Mouse (Mus musculus) lung, postnatal 4 days (tissue): ENCODE measurements around the gene Tmem106a.
A peak's percentile ranks its signal among the peaks of the same experiment; 100 is the strongest.
"Not testable (repeated sequence)": the region's sequence is repeated elsewhere in the genome, so short reads cannot be mapped to it uniquely, and the experiment has no call there.

Experiments
- DNase-seq, 2 experiments: peaks; one replicate each; pipeline ENCODE4 v3.0.0; 2021

The Tmem106a gene

DNA sequence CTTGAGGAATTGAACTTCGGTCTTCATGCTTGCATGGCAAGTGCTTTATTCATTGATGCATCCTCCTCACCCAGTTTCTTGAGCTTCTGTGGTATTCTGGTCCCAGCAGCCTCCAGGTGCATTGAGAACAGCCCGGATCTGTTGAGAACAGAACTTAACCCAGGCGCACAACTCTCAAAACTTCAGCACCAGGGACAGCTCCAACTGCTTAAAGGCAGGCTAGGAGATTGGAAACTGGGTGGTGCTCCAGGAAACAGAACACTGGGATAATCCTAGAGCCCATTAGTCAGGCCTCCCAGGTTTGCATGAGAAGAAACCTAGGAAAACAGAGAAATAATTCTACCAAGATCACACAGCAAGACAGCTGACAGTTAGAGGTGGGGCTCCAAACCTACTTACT lies 20.4 kb downstream of the Tmem106a start:
- peak; percentile 38 to 72 for DNase-seq

DNA sequence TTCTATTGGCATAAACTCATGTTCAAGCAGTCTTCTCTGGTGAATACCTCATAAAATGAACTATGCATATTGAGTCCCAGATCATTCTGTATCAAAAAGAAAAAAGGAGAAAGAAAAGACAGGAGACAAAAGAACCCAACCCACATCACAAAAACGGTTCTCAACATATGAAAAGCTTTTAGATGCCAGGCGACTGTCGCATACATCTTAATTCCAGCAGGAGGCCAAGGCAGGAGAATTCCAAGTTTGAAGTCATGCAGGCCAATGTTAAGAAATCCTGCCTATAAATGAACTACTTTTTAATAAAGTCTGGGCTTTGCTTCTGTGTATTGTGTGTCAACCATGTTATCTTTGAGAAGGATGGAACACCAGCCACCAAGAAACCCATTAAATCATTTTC lies 22.1 kb downstream of the Tmem106a start:
- no peak for DNase-seq

GRCm38 (mm10) chr11:101604531-101605453 lies 22.8 kb downstream of the Tmem106a start:
- DNase-seq, result peak; percentile 77 to 83

GRCm38 (mm10) chr11:101607134-101607533 lies 25.1 kb downstream of the Tmem106a start:
- not testable (repeated sequence) for DNase-seq

DNA sequence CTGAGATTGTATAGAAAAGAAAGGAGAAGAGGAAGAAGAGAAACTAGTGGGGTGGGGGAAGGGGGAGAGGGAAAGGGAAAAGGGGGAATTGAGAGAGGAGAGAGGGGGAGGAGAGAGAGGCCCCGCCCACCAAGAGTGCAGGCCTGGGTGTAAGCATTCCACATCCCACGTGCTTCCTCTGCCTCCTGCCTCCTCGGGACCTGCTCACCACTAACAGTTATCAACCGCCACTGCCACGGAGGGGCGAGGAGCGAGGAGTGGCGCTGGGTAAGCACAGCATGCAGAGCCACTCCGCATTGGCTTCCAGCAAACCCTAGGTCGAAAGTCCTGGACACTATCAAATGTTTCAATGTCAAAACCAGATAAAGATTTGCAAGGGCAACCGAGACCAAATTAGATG lies 28.4 kb downstream of the Tmem106a start:
- DNase-seq, result no peak

DNA sequence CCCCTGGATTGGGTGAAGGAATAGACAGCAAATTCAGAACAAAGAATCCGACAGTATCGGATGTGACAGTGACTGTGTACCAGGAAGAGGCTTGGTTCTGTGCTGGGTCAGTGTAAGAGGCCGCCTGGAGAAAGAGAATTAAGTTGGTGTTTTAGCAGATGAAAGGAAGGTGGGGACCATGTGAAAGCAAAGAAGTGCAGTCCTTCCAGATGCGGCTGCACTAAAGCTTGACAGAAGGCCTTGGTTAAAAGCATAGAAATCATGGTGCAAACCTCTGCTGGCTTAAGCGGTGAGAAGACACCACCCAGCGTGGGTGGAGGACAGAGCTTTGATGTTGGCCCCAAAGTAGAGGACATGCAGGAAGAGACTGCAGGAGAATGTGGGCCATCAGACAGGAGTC lies 31.6 kb downstream of the Tmem106a start:
- DNase-seq, result no peak

DNA sequence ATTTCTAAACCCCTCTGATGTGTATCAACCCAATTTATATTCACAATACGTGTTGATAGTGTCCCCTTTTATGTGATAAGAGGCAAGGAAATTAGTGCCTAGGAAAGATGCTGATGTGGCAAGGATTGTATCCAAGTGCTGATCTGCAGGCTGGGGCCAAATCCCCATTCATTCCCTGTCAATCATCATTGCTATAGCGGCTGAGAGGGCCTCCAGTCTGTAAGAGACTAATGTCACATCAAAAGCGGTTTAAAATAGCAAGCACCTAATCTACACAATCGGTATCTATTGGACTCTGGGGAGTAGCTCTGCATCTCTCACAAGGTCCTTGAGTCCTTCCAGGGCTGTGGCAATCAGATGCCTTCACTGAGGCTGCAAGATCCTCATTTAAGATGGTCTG lies 32.1 kb downstream of the Tmem106a start:
- DNase-seq, result no peak

- DNase-seq, result no peak
These were observed 33.3 kb downstream of the Tmem106a start for GRCm38 (mm10) chr11:101615380-101615779.

DNA sequence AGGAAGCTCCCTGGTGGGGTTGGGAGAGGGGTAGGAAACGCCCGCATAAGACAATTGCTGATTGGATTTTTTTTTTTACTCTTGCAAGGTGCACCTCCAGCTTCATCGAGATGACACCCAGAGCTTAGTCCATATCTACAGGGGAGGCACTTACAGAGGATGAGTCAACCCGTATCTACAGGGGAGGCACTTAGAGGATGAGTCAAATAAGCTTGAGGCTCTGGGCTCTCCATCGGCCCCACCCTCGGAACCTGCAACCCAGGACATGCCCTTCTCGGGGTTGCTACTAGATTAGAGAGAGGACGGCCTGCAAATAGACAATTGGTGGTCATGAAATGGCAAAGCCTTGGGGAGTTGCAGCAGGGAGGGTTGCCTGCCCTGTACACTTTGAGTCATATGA lies 34.1 kb downstream of the Tmem106a start:
- DNase-seq, result no peak

DNA sequence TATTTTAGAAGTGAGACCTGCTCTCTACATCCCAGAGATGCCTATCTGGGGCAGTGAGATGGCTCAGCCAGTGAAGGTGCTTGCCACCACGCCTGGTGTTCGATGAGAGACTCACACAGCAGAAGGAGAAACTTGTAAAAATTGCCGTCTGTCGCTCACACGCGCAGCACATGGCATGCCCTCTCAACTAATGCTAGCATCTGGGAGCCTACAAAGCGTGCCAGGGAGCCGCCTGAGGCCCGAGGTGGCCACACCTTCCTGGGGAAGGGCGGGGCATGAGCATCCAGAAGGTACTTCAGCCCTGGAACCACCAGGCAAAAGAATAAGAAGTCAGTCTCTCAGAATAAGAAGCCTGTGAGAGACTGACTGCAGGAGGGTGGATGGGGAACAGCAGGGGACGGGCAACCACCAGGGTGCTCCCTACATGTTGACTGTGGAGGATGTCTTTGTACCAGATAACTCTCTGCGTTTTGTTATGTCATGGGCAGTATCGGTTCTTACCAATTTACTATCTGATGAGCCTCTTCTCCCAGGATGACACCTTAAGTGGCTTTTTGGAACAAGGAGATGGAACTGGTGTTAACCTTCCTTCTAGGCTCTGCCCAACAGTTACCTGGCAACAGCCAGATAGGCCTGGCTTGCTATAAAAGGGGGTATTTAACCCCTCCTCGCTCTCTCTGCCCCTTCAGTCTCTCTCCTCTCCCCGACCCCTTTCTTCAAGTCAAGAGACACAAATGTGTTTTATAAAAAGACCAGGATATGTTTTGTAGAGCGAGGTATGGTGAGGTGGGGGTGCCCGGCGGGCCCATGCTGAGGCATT lies 35.1 kb downstream of the Tmem106a start:
- DNase-seq, result no peak

- peak; percentile 36 to 50 for DNase-seq
These were observed 35.8 kb downstream of the Tmem106a start for GRCm38 (mm10) chr11:101617849-101618248.

DNA sequence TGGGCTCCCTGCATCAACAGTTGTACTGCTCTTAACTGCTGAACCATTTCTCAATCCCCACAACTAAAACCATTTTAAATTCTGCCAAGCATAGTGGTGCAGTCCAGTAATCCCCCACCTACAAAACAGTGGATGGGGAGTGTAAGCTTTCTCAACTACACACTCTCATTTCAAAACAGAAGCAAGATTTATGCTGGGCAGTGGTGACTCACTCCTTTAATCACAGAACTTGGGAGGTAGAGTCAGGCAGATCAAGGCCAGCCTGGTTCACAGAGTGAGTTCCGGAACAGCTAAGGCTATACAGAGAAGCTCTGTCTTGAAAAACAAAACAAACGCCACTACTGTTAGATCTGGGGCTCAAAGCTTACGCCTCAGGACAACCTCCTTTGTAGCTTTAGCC lies 36.6 kb downstream of the Tmem106a start:
- no peak for DNase-seq

DNA sequence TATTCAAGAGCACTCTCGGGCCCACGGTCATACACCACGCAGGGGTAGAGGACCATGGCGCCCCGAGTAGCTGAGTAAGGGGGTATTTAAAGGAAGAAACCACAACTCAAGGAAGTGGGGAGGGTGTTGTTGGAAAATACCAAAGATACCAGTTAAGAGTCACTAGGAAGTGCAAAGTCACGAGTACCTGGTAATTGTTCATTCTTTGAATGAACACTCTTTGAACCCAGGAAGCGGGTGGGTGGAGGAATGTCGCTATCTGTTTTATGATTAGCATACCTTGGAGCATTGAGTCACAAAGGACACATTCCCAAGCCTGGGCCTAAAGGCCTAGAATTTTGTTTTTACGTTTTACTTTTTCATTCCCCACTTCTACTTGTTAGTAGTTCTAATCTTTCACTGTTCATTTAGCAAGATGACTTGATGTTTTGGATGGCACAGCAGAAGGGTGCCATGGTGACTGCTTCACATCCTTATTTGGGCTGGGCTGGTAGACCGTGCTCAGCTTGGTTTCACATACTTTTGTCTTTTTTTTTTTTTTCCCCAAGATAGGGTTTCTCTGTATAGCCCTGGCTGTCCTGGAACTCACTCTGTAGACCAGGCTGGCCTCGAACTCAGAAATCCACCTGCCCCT lies 38.1 kb downstream of the Tmem106a start:
- not testable (repeated sequence) for DNase-seq

- DNase-seq, result no peak
These were observed 44.6 kb downstream of the Tmem106a start for GRCm38 (mm10) chr11:101626649-101626994.

GRCm38 (mm10) chr11:101626995-101627856 lies 45.2 kb downstream of the Tmem106a start, which contains the start of gene Rdm1:
Gene Rdm1 (plus strand): TSS chr11:101627195.
- DNase-seq, result peak; percentile 87 to 88

DNA sequence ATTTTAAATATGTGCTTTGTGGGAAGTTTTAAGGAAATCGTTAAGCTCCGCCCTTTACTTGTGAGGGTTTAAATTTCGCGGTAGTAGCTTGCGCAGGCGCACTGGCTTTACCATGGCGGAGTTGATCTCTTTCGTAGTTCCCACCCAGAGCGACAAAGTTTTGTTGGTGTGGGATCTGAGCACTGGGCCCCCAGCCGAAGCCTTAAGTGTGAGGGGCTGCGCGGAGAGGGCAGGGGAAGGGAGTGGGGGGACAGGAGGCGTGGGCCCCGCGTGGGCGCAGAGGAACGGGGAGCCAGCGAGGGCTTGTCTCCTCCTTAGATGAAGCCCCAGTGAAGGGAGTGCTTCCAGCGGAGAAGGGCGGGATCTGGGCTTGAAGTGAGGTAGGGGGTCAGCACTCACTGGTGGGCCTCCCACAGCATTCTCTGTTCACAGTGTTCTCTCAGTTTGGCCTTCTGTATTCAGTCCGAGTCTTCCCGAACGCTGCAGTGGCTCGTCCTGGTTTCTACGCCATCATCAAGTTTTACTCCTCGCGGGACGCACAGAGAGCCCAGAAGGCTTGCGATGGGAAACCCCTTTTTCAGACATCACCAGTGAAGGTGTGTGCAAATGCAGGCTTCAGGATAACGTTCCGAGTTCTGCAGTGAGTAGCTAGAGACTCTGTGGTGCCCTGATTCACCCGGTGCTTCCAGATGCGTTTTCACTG lies 46.0 kb downstream of the Tmem106a start:
- DNase-seq, result peak; percentile 89 to 92

DNA sequence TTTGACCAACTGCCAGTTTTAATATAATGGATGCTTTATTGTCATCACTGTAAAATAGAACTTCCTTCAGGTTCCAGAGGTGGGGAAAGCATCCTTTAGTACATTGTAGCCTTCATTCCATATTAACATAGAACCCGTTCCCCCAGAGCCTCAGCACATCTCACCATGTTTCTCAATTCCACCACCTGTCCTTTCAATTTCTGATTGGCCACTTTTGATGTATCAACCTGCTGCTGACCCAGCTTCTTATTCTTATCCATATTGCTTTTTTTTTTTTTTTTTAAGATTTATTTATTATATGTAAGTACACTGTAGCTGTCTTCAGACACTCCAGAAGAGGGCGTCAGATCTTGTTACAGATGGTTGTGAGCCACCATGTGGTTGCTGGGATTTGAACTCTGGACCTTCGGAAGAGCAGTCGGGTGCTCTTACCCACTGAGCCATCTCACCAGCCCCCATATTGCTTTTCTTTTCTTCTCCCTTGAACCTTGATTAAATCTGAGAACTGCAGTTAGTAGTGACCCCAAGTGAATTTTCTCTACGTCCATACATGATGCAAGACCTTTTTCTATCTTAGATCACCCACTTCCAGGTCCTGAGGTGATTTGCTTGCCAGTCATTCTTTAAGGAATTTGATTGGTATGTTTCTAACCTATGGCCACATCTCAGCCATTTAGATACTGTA lies 46.8 kb downstream of the Tmem106a start:
- not testable (repeated sequence) for DNase-seq

DNA sequence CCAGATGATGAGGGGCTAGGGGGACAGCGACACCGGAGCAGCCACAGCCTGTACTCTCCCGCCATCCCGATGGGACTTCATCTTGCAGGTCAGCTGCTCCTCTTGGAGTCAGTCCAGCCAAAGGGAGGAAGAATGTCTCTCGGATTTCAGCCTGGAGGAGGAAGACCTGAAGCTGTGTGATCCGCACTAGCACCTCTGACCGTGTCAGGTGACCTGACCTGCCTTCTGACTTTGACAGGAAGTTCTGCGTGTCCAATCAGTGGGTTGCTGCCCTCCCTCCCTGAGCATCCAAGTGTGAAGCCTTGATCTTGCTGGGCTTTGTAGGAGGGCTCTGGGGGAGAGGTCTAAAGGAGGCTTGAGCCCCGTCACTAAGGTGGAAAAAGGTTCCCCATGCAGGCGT lies 53.6 kb downstream of the Tmem106a start:
- no peak for DNase-seq

GRCm38 (mm10) chr11:101639761-101640160 lies 57.7 kb downstream of the Tmem106a start:
- DNase-seq, result no peak

DNA sequence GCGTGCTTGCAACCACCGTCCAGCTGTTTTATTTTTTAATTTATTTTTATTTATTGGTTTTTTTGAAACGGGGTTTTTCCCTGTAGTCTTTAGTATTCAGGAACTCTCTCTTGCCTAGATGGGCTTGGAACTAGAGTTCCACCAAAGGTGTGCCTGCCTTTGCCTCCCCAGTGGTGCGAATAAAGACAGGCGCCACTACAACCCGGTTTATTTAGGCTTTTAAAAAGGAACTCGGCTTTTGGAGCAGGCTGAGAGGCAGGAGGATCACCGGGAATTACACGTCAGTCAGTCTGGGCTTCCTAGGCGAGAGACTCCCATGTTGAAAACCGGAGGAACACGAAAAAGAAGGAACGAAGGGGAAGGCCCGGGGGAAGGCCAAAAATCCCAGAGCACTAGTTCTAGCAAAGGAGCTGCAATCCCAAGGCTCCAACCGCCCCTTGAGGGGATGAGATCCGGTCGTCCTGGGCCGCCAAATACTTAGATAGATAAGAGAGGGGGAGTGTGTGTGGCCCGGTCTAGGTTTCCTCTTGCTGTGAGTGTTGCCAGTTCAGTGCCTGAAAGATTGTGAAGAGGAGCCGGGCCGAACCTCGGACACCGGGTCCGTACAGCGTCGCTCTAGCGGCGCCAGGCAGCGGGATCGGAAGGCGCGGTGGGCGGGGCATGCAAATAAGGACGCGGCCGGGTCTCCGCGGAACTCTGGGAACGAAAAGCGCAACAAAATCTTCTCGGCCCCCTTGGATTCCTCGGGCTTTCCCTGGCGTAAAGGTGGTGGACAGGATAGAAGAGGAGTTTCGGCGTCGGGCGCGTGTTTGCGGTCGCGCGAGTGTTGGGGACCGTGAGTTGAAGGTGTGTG lies 59.0 kb downstream of the Tmem106a start:
- DNase-seq, result peak; percentile 85 to 89
